Mouse (Mus musculus): ENCODE measurements at regions not wholly inside any gene's neighbourhood (a gene's known extent, or its start where the extent isn't known, plus 50 kb on each side); places are given as distances from the start of the nearest gene placed in this dataset.

GRCm38 (mm10) chr14:99418970-99419369, 120.5 kb downstream of the Klf5 start:
- no peaks in the 10 kb centered on the region for H3K4me1 ChIP-seq (ENCODE audit: control insufficient read depth, insufficient read depth, low read length)
- ATAC-seq (ENCODE audit: low FRiP score) = no peak
- H3K9me3 ChIP-seq (ENCODE audit: control insufficient read depth, low read length) = no peaks in the 10 kb centered on the region
- WGBS = 96% methylated on average over 5 of the region's 5 CpGs
- H3K4me3 ChIP-seq (ENCODE audit: low read depth, low read length) = no peak overlapping the region
- no peak overlapping the region for H3K9ac ChIP-seq (ENCODE audit: low read length)
- H3K4me2 ChIP-seq = no peak overlapping the region
- no peak overlapping the region for H3K27ac ChIP-seq (ENCODE audit: low read depth, low read length)
- no peak for DNase-seq (ENCODE audit: low spot score, missing footprints)
- no peaks in the 10 kb centered on the region for H3K27me3 ChIP-seq (ENCODE audit: control insufficient read depth, insufficient read depth, low read length)
- no peaks in the 10 kb centered on the region for H3K36me3 ChIP-seq (ENCODE audit: control insufficient read depth, insufficient read depth, low read length)

DNA sequence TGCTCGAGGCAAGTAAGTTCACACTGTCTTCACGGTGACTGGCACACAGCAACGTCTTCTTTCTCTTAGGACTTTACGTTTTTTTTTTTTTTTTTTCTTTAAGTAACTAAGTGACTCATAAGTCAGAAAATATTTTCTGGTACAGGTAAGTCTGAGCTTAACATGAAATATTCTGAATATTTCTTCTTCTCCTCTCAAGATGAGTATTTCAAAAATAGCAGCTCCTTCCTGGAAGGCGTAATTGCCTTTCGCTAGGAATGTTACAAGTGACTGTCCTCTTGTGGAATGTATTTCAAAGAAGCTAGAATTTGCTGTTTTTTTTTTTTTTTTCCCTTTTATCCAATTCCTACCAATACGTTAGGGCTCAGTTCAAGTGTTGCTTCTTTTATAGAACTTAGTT, 124.8 kb downstream of the Klf5 start:
- WGBS = 91% methylated on average over 7 of the region's 7 CpGs
- H3K9ac ChIP-seq (ENCODE audit: low read length) = no peak overlapping the region
- H3K4me1 ChIP-seq (ENCODE audit: control insufficient read depth, insufficient read depth, low read length) = no peaks in the 10 kb centered on the region
- H3K4me2 ChIP-seq = no peak overlapping the region
- H3K4me3 ChIP-seq (ENCODE audit: low read depth, low read length) = no peak overlapping the region
- no peaks in the 10 kb centered on the region for H3K36me3 ChIP-seq (ENCODE audit: control insufficient read depth, insufficient read depth, low read length)
- DNase-seq (ENCODE audit: low spot score, missing footprints) (no peak), ATAC-seq (ENCODE audit: low FRiP score) (no peak)
- H3K27me3 ChIP-seq (ENCODE audit: control insufficient read depth, insufficient read depth, low read length) = no peaks in the 10 kb centered on the region
- H3K9me3 ChIP-seq (ENCODE audit: control insufficient read depth, low read length) = no peaks in the 10 kb centered on the region
- H3K27ac ChIP-seq (ENCODE audit: low read depth, low read length) = no peak overlapping the region

DNA sequence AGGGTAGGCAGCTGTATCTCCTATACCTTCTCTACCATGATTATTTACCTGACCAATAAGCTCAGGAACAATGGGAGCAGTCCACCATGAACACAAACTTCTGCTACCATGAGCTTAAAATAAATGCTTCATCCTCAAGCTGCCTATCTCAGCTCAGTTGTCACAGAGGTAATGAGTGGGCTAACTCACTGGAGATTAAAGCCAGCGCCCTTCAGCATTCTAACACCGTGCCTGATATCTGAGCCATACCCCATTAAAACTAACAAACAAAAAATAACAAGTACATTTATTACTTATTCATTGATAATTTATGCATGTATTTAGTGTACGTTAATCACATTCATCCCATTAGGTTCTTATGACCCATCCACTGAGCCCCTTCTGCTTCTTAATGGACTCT, 128.6 kb downstream of the Klf5 start:
- H3K36me3 ChIP-seq (ENCODE audit: control insufficient read depth, insufficient read depth, low read length) = no peaks in the 10 kb centered on the region

GRCm38 (mm10) chr14:99430323-99430722, 131.8 kb downstream of the Klf5 start:
- H3K9me3 ChIP-seq (ENCODE audit: control insufficient read depth, low read length) = no peaks in the 10 kb centered on the region
- no peak overlapping the region for H3K4me2 ChIP-seq
- no peak overlapping the region for H3K9ac ChIP-seq (ENCODE audit: low read length)
- H3K36me3 ChIP-seq (ENCODE audit: control insufficient read depth, insufficient read depth, low read length) = no peaks in the 10 kb centered on the region
- no peak overlapping the region for H3K27ac ChIP-seq (ENCODE audit: low read depth, low read length)
- DNase-seq (ENCODE audit: low spot score, missing footprints) (no peak), ATAC-seq (ENCODE audit: low FRiP score) (no peak)
- 91% methylated on average over 4 of the region's 4 CpGs for WGBS
- H3K27me3 ChIP-seq (ENCODE audit: control insufficient read depth, insufficient read depth, low read length) = no peaks in the 10 kb centered on the region
- H3K4me1 ChIP-seq (ENCODE audit: control insufficient read depth, insufficient read depth, low read length) = no peaks in the 10 kb centered on the region
- H3K4me3 ChIP-seq (ENCODE audit: low read depth, low read length) = no peak overlapping the region

More for the DNA sequence above, 128.6 kb downstream of the Klf5 start:
- Histone ChIP-seq H3K27me3 (ENCODE audit: control insufficient read depth, insufficient read depth, low read length) (no peaks in the 10 kb centered on the region), H3K9ac (ENCODE audit: low read length) (no peak overlapping the region), H3K4me1 (ENCODE audit: control insufficient read depth, insufficient read depth, low read length) (no peaks in the 10 kb centered on the region), H3K4me2 (no peak overlapping the region), H3K9me3 (ENCODE audit: control insufficient read depth, low read length) (no peaks in the 10 kb centered on the region), H3K4me3 (ENCODE audit: low read depth, low read length) (no peak overlapping the region), H3K27ac (ENCODE audit: low read depth, low read length) (no peak overlapping the region)
- 93% methylated on average over 3 of the region's 3 CpGs for WGBS
- DNase-seq (ENCODE audit: low spot score, missing footprints) = no peak
- no peak for ATAC-seq (ENCODE audit: low FRiP score)

- Histone ChIP-seq H3K27me3 (ENCODE audit: control insufficient read depth, insufficient read depth, low read length) (no peaks in the 10 kb centered on the region), H3K4me3 (ENCODE audit: low read depth, low read length) (no peak overlapping the region), H3K4me1 (ENCODE audit: control insufficient read depth, insufficient read depth, low read length) (no peaks in the 10 kb centered on the region), H3K4me2 (no peak overlapping the region), H3K9me3 (ENCODE audit: control insufficient read depth, low read length) (no peaks in the 10 kb centered on the region), H3K36me3 (ENCODE audit: control insufficient read depth, insufficient read depth, low read length) (no peaks in the 10 kb centered on the region), H3K9ac (ENCODE audit: low read length) (no peak overlapping the region), H3K27ac (ENCODE audit: low read depth, low read length) (no peak overlapping the region)
- ATAC-seq (ENCODE audit: low FRiP score) (no peak), DNase-seq (ENCODE audit: low spot score, missing footprints) (no peak)
- 94% methylated on average over 7 of the region's 7 CpGs for WGBS
These were observed 133.2 kb downstream of the Klf5 start for GRCm38 (mm10) chr14:99431697-99432096.

- H3K27me3 ChIP-seq (ENCODE audit: control insufficient read depth, insufficient read depth, low read length) = no peaks in the 10 kb centered on the region
- H3K27ac ChIP-seq (ENCODE audit: low read depth, low read length) = no peak overlapping the region
- DNase-seq (ENCODE audit: low spot score, missing footprints) (no peak), ATAC-seq (ENCODE audit: low FRiP score) (no peak)
- H3K4me2 ChIP-seq = no peak overlapping the region
- H3K9ac ChIP-seq (ENCODE audit: low read length) = no peak overlapping the region
- no peaks in the 10 kb centered on the region for H3K9me3 ChIP-seq (ENCODE audit: control insufficient read depth, low read length)
- H3K4me3 ChIP-seq (ENCODE audit: low read depth, low read length) = no peak overlapping the region
- WGBS = 92% methylated on average over 1 of the region's 1 CpGs
- H3K4me1 ChIP-seq (ENCODE audit: control insufficient read depth, insufficient read depth, low read length) = no peaks in the 10 kb centered on the region
- H3K36me3 ChIP-seq (ENCODE audit: control insufficient read depth, insufficient read depth, low read length) = no peaks in the 10 kb centered on the region
These were observed 136.2 kb downstream of the Klf5 start for GRCm38 (mm10) chr14:99434645-99435044.

DNA sequence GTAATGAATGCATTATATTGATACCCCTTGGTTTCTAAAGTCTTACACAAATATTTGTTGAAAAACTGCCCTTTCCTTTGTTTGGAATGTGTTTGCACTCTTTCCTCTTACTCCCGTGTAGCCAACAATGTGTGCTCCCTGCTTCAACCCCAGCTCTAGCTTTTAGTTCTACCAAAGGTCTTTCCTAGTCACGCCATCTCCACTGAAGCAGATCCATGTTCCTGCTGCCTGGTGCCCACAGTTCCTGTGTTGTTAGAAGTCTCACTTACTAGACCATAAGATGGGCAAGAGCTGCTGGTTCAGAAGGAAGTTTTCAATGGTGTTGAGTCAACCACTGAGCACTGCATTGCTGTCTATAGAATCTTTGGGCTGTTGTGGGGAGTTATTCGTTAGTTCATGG, 137.0 kb downstream of the Klf5 start:
- Histone ChIP-seq H3K4me1 (ENCODE audit: control insufficient read depth, insufficient read depth, low read length) (no peaks in the 10 kb centered on the region), H3K36me3 (ENCODE audit: control insufficient read depth, insufficient read depth, low read length) (no peaks in the 10 kb centered on the region), H3K27me3 (ENCODE audit: control insufficient read depth, insufficient read depth, low read length) (no peaks in the 10 kb centered on the region), H3K4me3 (ENCODE audit: low read depth, low read length) (no peak overlapping the region), H3K4me2 (no peak overlapping the region), H3K9ac (ENCODE audit: low read length) (no peak overlapping the region), H3K27ac (ENCODE audit: low read depth, low read length) (no peak overlapping the region), H3K9me3 (ENCODE audit: control insufficient read depth, low read length) (no peaks in the 10 kb centered on the region)
- ATAC-seq (ENCODE audit: low FRiP score) (no peak), DNase-seq (ENCODE audit: low spot score, missing footprints) (no peak)
- 88% methylated on average over 3 of the region's 3 CpGs for WGBS

DNA sequence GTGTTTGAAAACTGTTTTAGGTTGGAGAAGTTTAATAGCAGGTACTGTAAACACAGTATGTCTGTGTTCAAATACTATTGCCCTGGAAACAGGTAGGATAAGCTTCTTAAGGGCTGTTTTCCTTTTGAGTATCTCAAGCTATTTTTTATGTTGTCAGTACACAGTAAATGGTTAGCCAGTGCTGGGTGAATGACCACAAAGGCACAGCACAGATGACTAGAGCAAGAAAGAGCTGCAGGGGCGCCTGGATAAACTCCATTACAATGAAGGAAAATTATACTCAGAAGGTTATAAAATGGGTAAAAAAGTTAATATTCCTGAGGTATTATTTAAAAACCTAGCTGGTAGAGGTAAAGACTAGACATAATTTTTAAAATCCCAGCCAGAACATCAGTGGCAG, 137.6 kb downstream of the Klf5 start:
- Histone ChIP-seq H3K4me2 (no peak overlapping the region), H3K36me3 (ENCODE audit: control insufficient read depth, insufficient read depth, low read length) (no peaks in the 10 kb centered on the region), H3K4me1 (ENCODE audit: control insufficient read depth, insufficient read depth, low read length) (no peaks in the 10 kb centered on the region), H3K27me3 (ENCODE audit: control insufficient read depth, insufficient read depth, low read length) (no peaks in the 10 kb centered on the region), H3K9ac (ENCODE audit: low read length) (no peak overlapping the region), H3K9me3 (ENCODE audit: control insufficient read depth, low read length) (no peaks in the 10 kb centered on the region), H3K27ac (ENCODE audit: low read depth, low read length) (no peak overlapping the region), H3K4me3 (ENCODE audit: low read depth, low read length) (no peak overlapping the region)
- DNase-seq (ENCODE audit: low spot score, missing footprints) = no peak
- 77% methylated on average over 1 of the region's 1 CpGs for WGBS
- ATAC-seq (ENCODE audit: low FRiP score) = no peak

GRCm38 (mm10) chr14:99449112-99449511, 150.6 kb downstream of the Klf5 start:
- no peak overlapping the region for H3K27ac ChIP-seq (ENCODE audit: low read depth, low read length)
- H3K9ac ChIP-seq (ENCODE audit: low read length) = no peak overlapping the region
- DNase-seq (ENCODE audit: low spot score, missing footprints) = no peak

GRCm38 (mm10) chr14:99449870-99450269, 151.4 kb downstream of the Klf5 start:
- Histone ChIP-seq H3K9me3 (ENCODE audit: control insufficient read depth, low read length) (no peaks in the 10 kb centered on the region), H3K4me2 (no peak overlapping the region), H3K4me3 (ENCODE audit: low read depth, low read length) (no peak overlapping the region), H3K27me3 (ENCODE audit: control insufficient read depth, insufficient read depth, low read length) (no peaks in the 10 kb centered on the region), H3K36me3 (ENCODE audit: control insufficient read depth, insufficient read depth, low read length) (no peaks in the 10 kb centered on the region), H3K27ac (ENCODE audit: low read depth, low read length) (no peak overlapping the region), H3K9ac (ENCODE audit: low read length) (no peak overlapping the region), H3K4me1 (ENCODE audit: control insufficient read depth, insufficient read depth, low read length) (no peaks in the 10 kb centered on the region)
- WGBS = 91% methylated on average over 5 of the region's 5 CpGs
- ATAC-seq (ENCODE audit: low FRiP score) (no peak), DNase-seq (ENCODE audit: low spot score, missing footprints) (no peak)

More at GRCm38 (mm10) chr14:99449112-99449511, 150.6 kb downstream of the Klf5 start:
- Histone ChIP-seq H3K36me3 (ENCODE audit: control insufficient read depth, insufficient read depth, low read length) (no peaks in the 10 kb centered on the region), H3K4me3 (ENCODE audit: low read depth, low read length) (no peak overlapping the region), H3K27me3 (ENCODE audit: control insufficient read depth, insufficient read depth, low read length) (no peaks in the 10 kb centered on the region), H3K9me3 (ENCODE audit: control insufficient read depth, low read length) (no peaks in the 10 kb centered on the region), H3K4me1 (ENCODE audit: control insufficient read depth, insufficient read depth, low read length) (no peaks in the 10 kb centered on the region), H3K4me2 (no peak overlapping the region)
- no peak for ATAC-seq (ENCODE audit: low FRiP score)
- WGBS = 44% methylated on average over 5 of the region's 5 CpGs

Data from midbrain, embryonic 11.5 days (tissue).